Mouse (Mus musculus) urinary bladder, postnatal 10 days (tissue): Measurements from ENCODE around the gene Gdf15.

Experiments used
- DNase-seq: peaks from one replicate; pipeline ENCODE4 v3.0.0; 2022; ENCODE audit warnings: low spot score

The Gdf15 gene

GRCm38 (mm10) chr8:70585258-70585652, 47.0 kb downstream of the Gdf15 start:
- DNase-seq: no peak

DNA sequence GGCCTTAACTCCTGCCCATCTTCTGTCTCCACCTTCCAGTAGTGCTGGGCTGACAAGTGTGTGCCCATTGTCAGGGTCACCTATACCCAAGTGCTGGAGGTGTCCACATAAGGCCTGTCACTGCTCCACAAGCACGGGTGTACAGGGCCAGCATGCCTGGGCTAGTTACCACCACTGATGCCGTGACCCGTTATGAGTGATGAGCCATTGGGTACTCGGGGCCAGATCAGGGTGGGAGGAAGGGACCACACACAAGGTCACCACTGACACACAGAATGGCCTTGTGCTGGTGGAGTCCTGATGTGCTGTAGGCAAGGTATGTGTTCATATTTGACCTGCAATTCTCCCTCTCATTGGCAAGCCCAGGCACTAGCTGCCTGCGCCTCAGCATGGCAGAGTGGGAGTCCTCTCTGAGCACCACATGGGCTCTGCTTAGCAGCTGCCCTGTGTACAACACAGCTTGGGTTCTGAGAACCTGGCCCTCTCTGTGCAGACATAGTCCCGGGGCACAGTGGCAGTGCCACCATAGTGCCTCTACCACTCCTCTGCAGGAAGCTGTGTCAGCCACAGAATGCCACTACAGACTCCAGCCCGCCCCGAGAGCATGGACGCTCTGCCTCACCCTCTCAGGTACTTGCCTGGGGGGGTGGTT, 47.5 kb downstream of the Gdf15 start:
- no peak for DNase-seq

GRCm38 (mm10) chr8:70583476-70584387, 48.5 kb downstream of the Gdf15 start:
- no peak for DNase-seq
